Mouse (Mus musculus): ENCODE measurements around the gene Nfkbiz.

Gene Nfkbiz

GRCm38 (mm10) chr16:55831451-55831850 lies 7.2 kb downstream of the Nfkbiz start:
- DNase-seq = no peak

GRCm38 (mm10) chr16:55823398-55824155 lies 15.1 kb downstream of the Nfkbiz start:
- no peak for DNase-seq

GRCm38 (mm10) chr16:55822741-55823397 lies 15.8 kb downstream of the Nfkbiz start:
- DNase-seq = no peak

- peak; percentile 85 for DNase-seq
Observed at GRCm38 (mm10) chr16:55821997-55822740, 16.5 kb downstream of the Nfkbiz start.

- peak; percentile 20 for DNase-seq
Observed at GRCm38 (mm10) chr16:55821571-55821981, 17.1 kb downstream of the Nfkbiz start.

- DNase-seq = no peak
Observed at GRCm38 (mm10) chr16:55820916-55821570, 17.7 kb downstream of the Nfkbiz start.

GRCm38 (mm10) chr16:55820161-55820915 lies 18.4 kb downstream of the Nfkbiz start:
- DNase-seq = no peak

- no peak for DNase-seq
Observed at GRCm38 (mm10) chr16:55819186-55819861, 19.4 kb downstream of the Nfkbiz start.

- DNase-seq = no peak
Observed at GRCm38 (mm10) chr16:55817717-55818515, 20.8 kb downstream of the Nfkbiz start.

- no peak for DNase-seq
Observed at GRCm38 (mm10) chr16:55816202-55816941, 22.3 kb downstream of the Nfkbiz start.

- no peak for DNase-seq
Observed at GRCm38 (mm10) chr16:55815466-55815865, 23.2 kb downstream of the Nfkbiz start.

- DNase-seq = no peak
Observed at GRCm38 (mm10) chr16:55814686-55815085, 24.0 kb downstream of the Nfkbiz start.

- no peak for DNase-seq
Observed at GRCm38 (mm10) chr16:55813916-55814315, 24.8 kb downstream of the Nfkbiz start.

- no peak for DNase-seq
Observed at GRCm38 (mm10) chr16:55811792-55812191, 26.9 kb downstream of the Nfkbiz start.

- no peak for DNase-seq
Observed at GRCm38 (mm10) chr16:55809779-55810514, 28.8 kb downstream of the Nfkbiz start.

GRCm38 (mm10) chr16:55809345-55809744 lies 29.4 kb downstream of the Nfkbiz start:
- DNase-seq = no peak

- no peak for DNase-seq
Observed at GRCm38 (mm10) chr16:55807505-55807932, 31.2 kb downstream of the Nfkbiz start.

GRCm38 (mm10) chr16:55804799-55805198 lies 33.9 kb downstream of the Nfkbiz start:
- DNase-seq = no peak

GRCm38 (mm10) chr16:55801629-55802028 lies 37.1 kb downstream of the Nfkbiz start:
- no peak for DNase-seq

Data from right cerebral cortex, adult 18-20 months (tissue).